ENCODE assay signal across 8 mouse cellular contexts in the genomic region with DNA sequence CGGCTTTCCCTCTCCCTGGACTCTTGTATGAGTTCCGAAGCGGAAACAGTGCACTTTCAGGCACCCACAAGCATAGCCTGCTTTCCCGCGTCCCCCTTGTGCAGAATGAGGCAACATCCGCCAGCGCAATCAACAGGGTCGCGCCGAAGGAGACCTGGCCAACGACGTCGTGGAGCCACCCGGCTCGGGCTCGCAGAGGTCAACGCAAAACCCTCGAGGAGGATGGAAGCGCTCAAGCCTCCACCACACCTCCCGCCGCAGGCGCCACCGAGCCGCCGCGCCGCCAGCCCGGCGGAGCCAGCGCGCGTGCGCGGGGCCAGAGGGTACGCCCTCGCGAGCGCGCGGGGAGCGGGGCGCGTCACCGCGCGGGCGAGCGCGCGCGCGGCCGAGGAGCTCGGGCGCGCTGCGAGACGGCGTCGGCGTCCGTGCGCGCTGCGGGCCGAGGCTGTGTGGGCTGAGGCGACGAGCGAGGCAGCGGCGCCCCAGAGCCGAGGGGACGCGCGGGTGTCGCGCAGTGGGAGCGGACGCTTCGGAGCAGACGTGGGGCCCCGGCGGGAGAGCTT. TPM values are rescaled to one million over a fixed set of nuclear protein-coding genes. Genes with fewer than 3 reads are reported as not detected.
A peak's percentile ranks its signal among the peaks of the same experiment; 100 is the strongest.
DNase-seq lines count a peak whose midpoint lies in the region; ATAC-seq lines count a peak whose summit lies in the region.

Slk (plus strand) TSS at position 454 of the 563 bp plus-strand sequence.

- intact Hi-C loops in gastrocnemius, postnatal 14 days (cut with DNase I; ENCODE audit: low total_unique reads) = no loop called here
- intact Hi-C loops in left cerebral cortex, postnatal 10 days (cut with DNase I) = no loop called here

- ATAC-seq in inflammation-experienced regulatory T-cells, adult 6 months = peak; percentile 71
- ATAC-seq in megakaryocyte progenitor cell, adult 5-6 weeks (replicated peaks; ENCODE audit: poor library complexity) = peak; percentile 78

- peak; percentile 83 to 85 for DNase-seq in adrenal gland, adult 18-20 months (ENCODE audit: low spot score in 2 of 2)
- peak; percentile 92 for DNase-seq in embryo, embryonic 10.5 days (ENCODE audit: low spot score)
- DNase-seq in gastrocnemius, postnatal 14 days = peak; percentile 82
- DNase-seq in left cerebral cortex, postnatal 10 days (ENCODE audit: extremely low spot score in 1 of 2, low spot score in 2 of 2) = peak; percentile 50 to 89
- DNase-seq in right cerebral cortex, postnatal 10 days (ENCODE audit: low spot score in 2 of 2) = peak; percentile 81 to 84
- peak; percentile 80 for DNase-seq in urinary bladder, postnatal 14 days (ENCODE audit: low spot score)

RNA-seq across cellular contexts. Expression of gene Slk, which starts in this region (rescaled TPM):
- total RNA-seq in adrenal gland, adult 18-20 months (2021) = 10 to 100 TPM; 30.2 to 36.4 TPM
- total RNA-seq in gastrocnemius, postnatal 14 days (2021) = 10 to 100 TPM; 25.6 to 28.4 TPM
- polyA plus RNA-seq in inflammation-experienced regulatory T-cells, adult 6 months (2017; shearing (Covaris generic)) = 10 to 100 TPM; 15.1 to 18.3 (median 17.7) TPM
- 10 to 100 TPM; 35.3 to 36.1 TPM for total RNA-seq in left cerebral cortex, postnatal 10 days (2021)
- total RNA-seq in megakaryocyte progenitor cell, adult 5-6 weeks (2015) = 85.9 and 109 TPM in 2 replicates
- total RNA-seq in megakaryocyte progenitor cell, adult 5-6 weeks (2017) = 143 and 168 TPM in 2 replicates

Comparison
In these comparisons a context has a peak if more than half of its experiments do, and no peak if none do; other contexts are left out.
1. Peak in every context shown above with its lines: DNase-seq and ATAC-seq.